Mouse (Mus musculus) cortical plate, adult 2 months (tissue): ENCODE measurements around the gene Whrn.

ENCODE experiments used
- CTCF ChIP-seq: fragments of 200-500 bp; IDR thresholded peaks from 2 replicates; pipeline ENCODE4 v1.5.1; 2011; ENCODE audit warnings: mild to moderate bottlenecking, control low read depth, low read length; ENCODE audit not compliant: insufficient read depth; ENCODE audit errors: extremely low read depth
- POLR2A ChIP-seq: fragments of 200-500 bp; IDR thresholded peaks from 2 replicates; pipeline ENCODE4 v1.6.1; 2011; ENCODE audit warnings: mild to moderate bottlenecking, low read length, control low read depth; ENCODE audit not compliant: insufficient read depth; ENCODE audit errors: extremely low read depth

GRCm38 (mm10) chr4:63545231-63545958 lies 49.6 kb upstream of the Whrn start:
- TF ChIP-seq CTCF (no peak), POLR2A (no peak)
